Mouse (Mus musculus): Measurements from ENCODE around the gene Wbp1. TPM values are rescaled to one million over a fixed set of nuclear protein-coding genes. Genes with fewer than 3 reads are reported as not detected.
A peak's percentile ranks its signal among the peaks of the same experiment; 100 is the strongest.

Gene Wbp1
- polyA plus RNA-seq (2015; fragmentation: Nextera tagmentation; extraction: Ambion mirVana), result 209 and 228 TPM in 2 replicates

DNA sequence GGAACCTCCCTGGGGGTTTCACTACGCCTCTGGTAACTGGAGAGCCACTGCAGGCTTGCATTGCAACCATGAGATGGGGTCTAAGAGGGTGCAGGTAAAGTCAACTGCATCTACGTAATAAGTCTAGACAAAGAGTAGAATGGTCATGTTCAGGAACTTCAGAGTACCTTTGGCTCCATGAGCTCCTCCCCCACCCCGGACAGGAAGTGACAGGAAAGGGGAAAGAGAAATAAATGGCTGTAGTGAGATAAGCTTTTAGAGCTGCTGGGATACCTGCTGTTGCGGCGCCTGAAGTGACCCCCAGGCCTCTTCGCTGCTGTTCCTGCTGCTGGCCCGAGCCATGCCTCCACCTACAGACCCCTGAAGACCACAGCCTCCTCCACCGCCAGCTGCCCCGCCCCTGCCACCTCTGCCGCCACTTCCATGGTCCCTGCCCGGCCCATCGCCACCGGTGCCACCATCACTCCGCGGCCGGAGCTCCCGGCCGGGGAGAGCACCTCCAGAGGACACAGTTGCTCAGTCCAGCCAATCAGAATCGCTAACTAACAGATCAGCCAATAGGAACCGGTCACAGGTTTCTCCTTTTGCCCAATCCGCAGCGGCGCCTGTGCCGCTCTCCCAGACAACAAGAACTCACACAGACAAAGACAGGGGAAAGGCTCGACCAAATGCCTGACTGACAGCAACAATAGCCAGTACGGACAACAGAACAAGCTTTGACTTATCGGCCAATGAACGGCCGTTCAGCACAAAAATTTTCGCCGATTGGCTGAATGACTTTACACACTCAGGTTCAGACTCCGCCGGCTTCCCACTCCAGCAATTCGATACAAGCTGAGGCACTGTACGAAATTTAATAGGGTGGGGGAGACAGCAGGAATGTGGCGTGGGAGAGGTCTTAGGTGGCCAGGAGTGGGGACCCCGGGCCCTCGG, at the start of gene Wbp1:
Gene Wbp1 (minus strand): TSS at position 630 of the 933 bp plus-strand sequence.
- WGBS, result under 1% methylated on average over 38 of the region's 38 CpGs
- H3K36me3 ChIP-seq (ENCODE audit: control insufficient read depth, insufficient read depth), result peaks cover 13% of the 10 kb centered on the region; the same call in 1 of the 2 replicates
- peak within 1 kb of the TSS; percentile 98 for H3K27ac ChIP-seq (ENCODE audit: low read length)
- peak within 1 kb of the TSS; percentile 97 for H3K9ac ChIP-seq (replicated peaks; ENCODE audit: low read depth, low read length)
- peak within 1 kb of the TSS; percentile 98 for H3K4me2 ChIP-seq (ENCODE audit: low read length)
- ATAC-seq, result peak; percentile 96
- peak within 1 kb of the TSS; percentile 86 for H3K4me3 ChIP-seq (replicated peaks; ENCODE audit: low read length)
- H3K4me1 ChIP-seq (replicated peaks; ENCODE audit: control insufficient read depth, insufficient read depth, low read length), result peaks cover 48% of the 10 kb centered on the region
- no peaks in the 10 kb centered on the region for H3K9me3 ChIP-seq (ENCODE audit: control insufficient read depth, low read length)
- no peaks in the 10 kb centered on the region for H3K27me3 ChIP-seq (replicated peaks; ENCODE audit: control insufficient read depth, insufficient read depth, low read length)

DNA sequence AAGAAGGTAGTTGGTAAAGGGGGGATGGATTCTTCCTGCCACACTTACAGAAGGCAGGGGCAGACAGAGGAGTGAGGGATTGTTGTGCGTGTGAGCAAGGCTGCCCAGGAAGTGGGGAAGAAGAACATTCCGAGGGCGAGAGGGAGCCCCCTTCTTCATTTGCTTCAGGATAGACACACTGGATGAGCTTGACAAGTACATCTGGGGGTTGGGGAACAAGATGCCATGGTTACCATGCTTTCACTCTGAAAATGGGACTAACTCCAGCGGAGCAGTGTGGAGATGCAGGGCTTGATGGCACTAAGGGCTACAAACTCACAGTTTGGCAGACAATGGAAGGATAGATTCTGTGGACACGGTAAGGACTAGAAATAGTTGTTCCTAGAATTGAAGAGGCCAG, 49.7 kb upstream of the Wbp1 start:
- 77% methylated on average over 5 of the region's 5 CpGs for WGBS

DNA sequence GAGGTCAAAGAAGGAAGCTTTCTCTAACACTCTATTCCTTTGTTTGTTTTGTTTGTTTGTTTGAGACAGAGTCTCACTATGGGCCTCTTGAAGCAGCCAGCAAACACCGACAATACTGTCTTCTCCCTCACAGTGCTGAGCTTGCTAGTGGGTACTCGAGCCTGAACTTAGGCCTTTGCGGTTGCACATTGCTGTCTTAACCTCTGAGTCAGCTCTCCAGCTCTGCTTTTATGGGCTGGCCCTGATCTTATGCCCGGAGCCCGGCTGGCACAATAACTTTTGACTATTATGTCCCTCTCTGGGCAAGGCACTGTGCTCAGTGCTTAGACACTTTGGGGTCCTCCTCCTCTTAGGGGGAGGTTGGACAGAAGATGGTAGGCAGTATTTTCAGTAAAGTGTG, 48.5 kb upstream of the Wbp1 start:
- ATAC-seq, result no peak

More for the DNA sequence above, 49.7 kb upstream of the Wbp1 start:
- Histone ChIP-seq H3K9me3 (ENCODE audit: control insufficient read depth, low read length) (no peaks in the 10 kb centered on the region), H3K27ac (ENCODE audit: low read length) (no peak overlapping the region), H3K4me3 (replicated peaks; ENCODE audit: low read length) (peak overlapping the region; percentile 6; the same call in 1 of the 2 replicates), H3K27me3 (replicated peaks; ENCODE audit: control insufficient read depth, insufficient read depth, low read length) (no peaks in the 10 kb centered on the region), H3K4me1 (replicated peaks; ENCODE audit: control insufficient read depth, insufficient read depth, low read length) (peaks cover 29% of the 10 kb centered on the region), H3K36me3 (ENCODE audit: control insufficient read depth, insufficient read depth) (no peaks in the 10 kb centered on the region), H3K4me2 (ENCODE audit: low read length) (peak overlapping the region; percentile 35), H3K9ac (replicated peaks; ENCODE audit: low read depth, low read length) (no peak overlapping the region)
- ATAC-seq, result no peak

DNA sequence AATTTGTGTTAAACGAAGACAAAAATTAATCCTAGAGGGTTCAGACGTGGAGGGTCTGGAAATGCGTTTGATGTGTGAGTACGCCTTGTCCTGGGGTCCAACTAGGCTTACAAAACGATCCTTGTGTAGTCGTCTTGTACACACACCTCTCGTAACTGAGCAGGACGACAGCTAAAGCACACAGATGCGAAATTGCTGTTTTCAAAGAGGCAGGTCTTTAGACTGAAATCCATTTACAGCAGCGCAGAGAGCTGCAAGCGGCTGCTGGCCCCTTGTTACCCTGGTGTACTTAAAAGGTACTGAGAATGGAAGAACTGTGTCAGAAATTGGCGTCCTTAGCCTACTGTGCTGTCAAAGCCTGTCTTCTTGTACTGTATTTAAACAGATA, 44.9 kb upstream of the Wbp1 start:
- Histone ChIP-seq H3K9me3 (ENCODE audit: control insufficient read depth, low read length) (no peaks in the 10 kb centered on the region), H3K4me2 (ENCODE audit: low read length) (peak overlapping the region; percentile 88), H3K4me3 (replicated peaks; ENCODE audit: low read length) (peak overlapping the region; percentile 89), H3K4me1 (replicated peaks; ENCODE audit: control insufficient read depth, insufficient read depth, low read length) (peaks cover 30% of the 10 kb centered on the region), H3K9ac (replicated peaks; ENCODE audit: low read depth, low read length) (peak overlapping the region; percentile 89), H3K27ac (ENCODE audit: low read length) (peak overlapping the region; percentile 89), H3K36me3 (ENCODE audit: control insufficient read depth, insufficient read depth) (no peaks in the 10 kb centered on the region), H3K27me3 (replicated peaks; ENCODE audit: control insufficient read depth, insufficient read depth, low read length) (peaks cover 19% of the 10 kb centered on the region)
- ATAC-seq, result peak; percentile 13
- WGBS, result 0% methylated on average over 12 of the region's 12 CpGs

More for the DNA sequence above, 48.5 kb upstream of the Wbp1 start:
- no peaks in the 10 kb centered on the region for H3K27me3 ChIP-seq (replicated peaks; ENCODE audit: control insufficient read depth, insufficient read depth, low read length)
- H3K4me2 ChIP-seq (ENCODE audit: low read length), result no peak overlapping the region
- WGBS, result 89% methylated on average over 5 of the region's 5 CpGs
- H3K9me3 ChIP-seq (ENCODE audit: control insufficient read depth, low read length), result no peaks in the 10 kb centered on the region
- H3K27ac ChIP-seq (ENCODE audit: low read length), result no peak overlapping the region
- no peak overlapping the region for H3K9ac ChIP-seq (replicated peaks; ENCODE audit: low read depth, low read length)
- no peaks in the 10 kb centered on the region for H3K36me3 ChIP-seq (ENCODE audit: control insufficient read depth, insufficient read depth)
- peaks cover 29% of the 10 kb centered on the region for H3K4me1 ChIP-seq (replicated peaks; ENCODE audit: control insufficient read depth, insufficient read depth, low read length)
- no peak overlapping the region for H3K4me3 ChIP-seq (replicated peaks; ENCODE audit: low read length)

DNA sequence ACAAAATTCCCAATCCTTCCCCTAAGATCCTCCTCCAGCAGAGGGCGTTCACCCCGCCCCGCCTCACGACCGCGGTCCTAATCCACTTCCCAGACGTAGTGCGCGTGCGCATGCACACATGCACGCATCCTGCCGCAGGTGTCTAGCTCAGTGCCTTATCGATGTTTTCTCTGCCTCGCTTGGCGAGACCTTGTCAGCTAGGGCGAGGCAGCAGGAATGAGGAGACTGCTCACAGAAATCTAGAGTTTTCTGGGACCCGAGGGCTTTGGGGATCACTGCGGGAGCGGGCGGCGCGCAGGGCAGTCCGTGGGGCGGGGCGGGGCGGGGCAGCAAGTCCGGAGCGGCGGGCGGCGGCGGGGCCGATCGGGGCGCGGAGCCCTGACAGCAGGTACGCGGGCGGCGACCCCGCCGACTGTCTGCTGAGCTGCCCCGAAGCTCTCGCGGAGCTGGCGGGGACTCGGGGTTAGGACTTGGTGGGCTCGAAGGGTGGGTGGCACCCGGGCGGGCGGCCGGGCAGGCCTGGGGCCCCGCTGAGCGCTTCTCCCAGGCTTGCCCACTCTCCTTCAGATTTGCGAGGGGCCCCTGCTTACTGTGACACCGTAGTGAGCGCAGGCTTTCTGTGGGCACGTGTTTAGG, 44.4 kb upstream of the Wbp1 start, which contains the start of gene Dctn1:
Gene Dctn1 (plus strand): TSS at position 314 of the 636 bp plus-strand sequence.
- under 1% methylated on average over 49 of the region's 58 CpGs for WGBS

DNA sequence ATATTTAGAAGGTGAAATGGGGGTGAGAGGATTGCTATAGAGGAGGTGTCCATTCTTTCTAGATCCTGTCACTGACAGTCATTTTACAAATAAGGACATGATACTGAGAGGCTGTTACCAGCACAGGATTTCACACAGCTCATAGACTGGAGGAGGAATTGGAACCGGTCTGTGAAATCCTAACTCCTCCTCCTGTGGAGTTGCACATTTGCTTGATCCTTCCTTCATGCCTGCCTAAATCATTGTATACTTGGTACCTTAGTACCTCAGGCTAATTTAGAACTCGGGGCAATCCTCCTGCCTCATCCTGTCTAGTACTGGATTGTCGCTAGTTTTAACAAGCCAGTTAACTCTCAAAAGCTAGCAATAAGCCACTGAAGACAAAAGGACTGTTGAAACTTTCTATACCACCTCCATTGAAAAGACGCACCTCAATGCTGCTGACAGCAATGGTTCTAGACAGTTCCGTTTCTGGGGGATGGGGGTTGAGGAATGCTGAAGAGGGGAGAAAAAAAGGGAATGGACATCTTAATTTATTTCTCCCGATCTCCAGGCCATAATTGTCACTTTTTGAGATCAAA, 43.8 kb upstream of the Wbp1 start:
- H3K9me3 ChIP-seq (ENCODE audit: control insufficient read depth, low read length), result no peaks in the 10 kb centered on the region
- H3K27me3 ChIP-seq (replicated peaks; ENCODE audit: control insufficient read depth, insufficient read depth, low read length), result peaks cover 30% of the 10 kb centered on the region
- peak overlapping the region; percentile 89 for H3K4me3 ChIP-seq (replicated peaks; ENCODE audit: low read length)
- H3K9ac ChIP-seq (replicated peaks; ENCODE audit: low read depth, low read length), result peak overlapping the region; percentile 89
- peak overlapping the region; percentile 88 for H3K4me2 ChIP-seq (ENCODE audit: low read length)
- 4% methylated on average over 6 of the region's 6 CpGs for WGBS
- H3K27ac ChIP-seq (ENCODE audit: low read length), result no peak overlapping the region
- no peaks in the 10 kb centered on the region for H3K36me3 ChIP-seq (ENCODE audit: control insufficient read depth, insufficient read depth)
- peaks cover 22% of the 10 kb centered on the region for H3K4me1 ChIP-seq (replicated peaks; ENCODE audit: control insufficient read depth, insufficient read depth, low read length)
- ATAC-seq, result peak; percentile 37

More for the DNA sequence above, 44.4 kb upstream of the Wbp1 start, which contains the start of gene Dctn1:
- H3K4me1 ChIP-seq (replicated peaks; ENCODE audit: control insufficient read depth, insufficient read depth, low read length), result peaks cover 25% of the 10 kb centered on the region
- peaks cover 24% of the 10 kb centered on the region for H3K27me3 ChIP-seq (replicated peaks; ENCODE audit: control insufficient read depth, insufficient read depth, low read length)
- H3K36me3 ChIP-seq (ENCODE audit: control insufficient read depth, insufficient read depth), result no peaks in the 10 kb centered on the region
- peak within 1 kb of the TSS; percentile 88 for H3K4me2 ChIP-seq (ENCODE audit: low read length)
- peak; percentile 86 for ATAC-seq
- H3K4me3 ChIP-seq (replicated peaks; ENCODE audit: low read length), result peak within 1 kb of the TSS; percentile 89
- peak within 1 kb of the TSS; percentile 89 for H3K9ac ChIP-seq (replicated peaks; ENCODE audit: low read depth, low read length)
- no peaks in the 10 kb centered on the region for H3K9me3 ChIP-seq (ENCODE audit: control insufficient read depth, low read length)
- H3K27ac ChIP-seq (ENCODE audit: low read length), result peak within 1 kb of the TSS; percentile 89

DNA sequence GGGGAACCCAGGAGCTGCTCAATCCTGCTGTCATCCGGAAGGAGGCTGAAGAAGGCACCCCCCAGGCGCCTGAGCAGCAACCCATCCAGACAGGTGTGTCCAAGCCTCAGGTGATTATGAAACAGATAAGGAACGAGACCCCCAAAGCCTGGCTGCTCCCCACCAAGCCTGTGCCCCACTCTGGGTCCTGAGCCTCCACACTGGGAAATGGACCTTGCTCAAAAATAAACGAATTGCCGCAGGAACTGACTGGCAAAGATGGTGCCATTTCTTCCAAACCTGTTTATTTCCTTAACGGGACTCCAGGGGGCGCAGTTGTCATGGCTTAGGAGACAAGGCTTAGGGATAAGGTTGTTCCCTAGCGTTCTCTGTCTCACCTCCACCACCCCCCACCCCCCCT, 41.3 kb upstream of the Wbp1 start:
- ATAC-seq, result no peak
- Histone ChIP-seq H3K9ac (replicated peaks; ENCODE audit: low read depth, low read length) (no peak overlapping the region), H3K36me3 (ENCODE audit: control insufficient read depth, insufficient read depth) (no peaks in the 10 kb centered on the region), H3K4me3 (replicated peaks; ENCODE audit: low read length) (peak overlapping the region; percentile 29; the same call in 1 of the 2 replicates), H3K27me3 (replicated peaks; ENCODE audit: control insufficient read depth, insufficient read depth, low read length) (peaks cover 32% of the 10 kb centered on the region), H3K4me1 (replicated peaks; ENCODE audit: control insufficient read depth, insufficient read depth, low read length) (peaks cover 22% of the 10 kb centered on the region), H3K9me3 (ENCODE audit: control insufficient read depth, low read length) (no peaks in the 10 kb centered on the region), H3K27ac (ENCODE audit: low read length) (no peak overlapping the region), H3K4me2 (ENCODE audit: low read length) (peak overlapping the region; percentile 42)
- WGBS, result under 1% methylated on average over 8 of the region's 8 CpGs

DNA sequence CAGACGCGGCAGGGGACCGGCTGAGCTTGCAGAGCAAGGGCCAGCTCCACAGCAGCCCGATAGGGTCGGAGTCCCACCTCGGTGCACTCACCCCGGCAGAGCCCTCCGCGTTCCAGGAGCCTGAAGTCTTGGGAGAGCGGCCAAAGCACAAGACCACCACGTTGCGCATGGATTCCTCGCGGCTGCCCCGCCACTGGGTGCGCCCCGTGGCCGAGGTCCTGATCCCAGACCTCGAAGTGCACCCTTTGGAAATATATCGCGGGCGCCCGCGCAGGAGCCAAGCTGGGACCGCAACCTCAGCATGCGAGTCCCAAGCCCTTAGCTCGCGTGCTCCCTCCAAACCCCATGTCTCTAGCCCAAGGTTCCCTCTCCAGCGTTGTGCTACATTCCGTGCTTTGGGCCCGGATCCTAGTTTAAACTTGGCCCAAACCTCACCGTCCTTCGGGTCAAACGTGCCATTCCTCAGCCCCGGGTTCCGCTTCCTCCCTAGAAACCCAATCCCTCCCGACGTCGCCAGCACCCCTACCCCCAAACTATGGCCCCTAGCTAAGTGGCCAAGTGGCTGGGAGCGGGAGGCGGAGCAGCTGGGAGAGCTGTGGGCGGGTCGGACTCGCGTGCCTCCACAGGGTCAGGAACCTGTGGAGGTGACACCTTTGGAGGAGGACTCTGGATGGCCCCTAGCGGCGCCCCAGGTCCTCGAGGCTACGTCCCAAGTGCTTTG, 40.7 kb upstream of the Wbp1 start:
- peak overlapping the region; percentile 29 for H3K4me3 ChIP-seq (replicated peaks; ENCODE audit: low read length)
- peak overlapping the region; percentile 30; the same call in 1 of the 2 replicates for H3K9ac ChIP-seq (replicated peaks; ENCODE audit: low read depth, low read length)
- H3K36me3 ChIP-seq (ENCODE audit: control insufficient read depth, insufficient read depth), result no peaks in the 10 kb centered on the region
- H3K9me3 ChIP-seq (ENCODE audit: control insufficient read depth, low read length), result no peaks in the 10 kb centered on the region
- H3K4me1 ChIP-seq (replicated peaks; ENCODE audit: control insufficient read depth, insufficient read depth, low read length), result peaks cover 20% of the 10 kb centered on the region
- under 1% methylated on average over 49 of the region's 49 CpGs for WGBS
- H3K4me2 ChIP-seq (ENCODE audit: low read length), result peak overlapping the region; percentile 42
- ATAC-seq, result no peak
- no peak overlapping the region for H3K27ac ChIP-seq (ENCODE audit: low read length)
- H3K27me3 ChIP-seq (replicated peaks; ENCODE audit: control insufficient read depth, insufficient read depth, low read length), result peaks cover 32% of the 10 kb centered on the region
